Mouse (Mus musculus): ENCODE results near the gene Tmem170.

- TF ChIP-seq GATA1 (IDR thresholded peaks at IDR 0.05; ENCODE audit: borderline replicate concordance, low read length), result no peak
- TF ChIP-seq FLI1 (IDR thresholded peaks at IDR 0.05; ENCODE audit: low read length), result no peak
These were observed 36.4 kb upstream of the Tmem170 start for GRCm38 (mm10) chr8:111912860-111913432.
